Mouse (Mus musculus) intestine, embryonic 15.5 days (tissue): ENCODE results near the gene Prrt3. TPM values are rescaled to one million over a fixed set of nuclear protein-coding genes. Genes with fewer than 3 reads are reported as not detected.

Experiments
- ATAC-seq: fragments of 200-750 bp; cut with Nextera tagmentation; 2 replicates; pipeline ENCODE4 v1.8.0; 2017; ENCODE audit warnings: moderate TSS enrichment, moderate library complexity
- H3K27ac ChIP-seq: fragments of 300-500 bp; sonication (generic); 2 replicates; pipeline ENCODE4 v1.5.1; 2015; ENCODE audit warnings: mild to moderate bottlenecking, inconsistent platforms
- H3K27me3 ChIP-seq: fragments of 300-500 bp; sonication (generic); replicated peaks from 2 replicates; pipeline ENCODE4 v1.6.1; 2015; ENCODE audit warnings: inconsistent platforms
- H3K36me3 ChIP-seq: fragments of 300-500 bp; sonication (generic); 2 replicates; pipeline ENCODE4 v1.6.1; 2015; ENCODE audit warnings: inconsistent platforms
- H3K4me1 ChIP-seq: fragments of 300-500 bp; sonication (generic); replicated peaks from 2 replicates; pipeline ENCODE4 v1.6.1; 2015; ENCODE audit warnings: inconsistent platforms
- H3K4me2 ChIP-seq: fragments of 300-500 bp; sonication (generic); replicated peaks from 2 replicates; pipeline ENCODE4 v1.6.1; 2015; ENCODE audit warnings: mild to moderate bottlenecking, inconsistent platforms
- H3K4me3 ChIP-seq: fragments of 300-500 bp; sonication (generic); replicated peaks from 2 replicates; pipeline ENCODE4 v1.5.1; 2015; ENCODE audit warnings: inconsistent platforms
- H3K9ac ChIP-seq: fragments of 300-500 bp; sonication (generic); 2 replicates; pipeline ENCODE4 v1.6.1; 2015; ENCODE audit warnings: inconsistent platforms
- H3K9me3 ChIP-seq: fragments of 300-500 bp; sonication (generic); 2 replicates; pipeline ENCODE4 v1.6.1; 2016; ENCODE audit warnings: inconsistent platforms
- WGBS: fragments of 180-500 bp; shearing (Covaris S2); methylation state at CpG from one replicate; pipeline ENCODE4 v1.1.7; 2015; 5-methylcytosine and 5-hydroxymethylcytosine counted together
- polyA plus RNA-seq: library from polyadenylated mRNA; unstranded; fragments of >200 nt; fragmentation: Nextera tagmentation; extraction: Ambion mirVana; gene quantifications from 2 replicates; pipeline ENCODE4 v1.2.1, GENCODE M21; 2015

The Prrt3 gene
- polyA plus RNA-seq, 1 experiment from 2014 or later, result 0.43 TPM

- no peak overlapping the region for H3K27ac ChIP-seq
- 54% methylated on average over 5 of the region's 5 CpGs for WGBS
- no peak overlapping the region for H3K9ac ChIP-seq
- no peak overlapping the region for H3K4me2 ChIP-seq
- H3K36me3 ChIP-seq, result no peaks in the 10 kb centered on the region
- no peak for ATAC-seq
- no peak overlapping the region for H3K4me3 ChIP-seq
- no peaks in the 10 kb centered on the region for H3K27me3 ChIP-seq
- H3K4me1 ChIP-seq, result peaks cover 12% of the 10 kb centered on the region
- no peaks in the 10 kb centered on the region for H3K9me3 ChIP-seq
Observed at GRCm38 (mm10) chr6:113465602-113466001, 36.1 kb downstream of the Prrt3 start.

- no peak overlapping the region for H3K9ac ChIP-seq
- WGBS, result 68% methylated on average over 7 of the region's 7 CpGs
- no peak overlapping the region for H3K4me2 ChIP-seq
- no peaks in the 10 kb centered on the region for H3K9me3 ChIP-seq
- no peak overlapping the region for H3K4me3 ChIP-seq
- no peak overlapping the region for H3K27ac ChIP-seq
- no peak for ATAC-seq
- no peaks in the 10 kb centered on the region for H3K36me3 ChIP-seq
- peaks cover 3% of the 10 kb centered on the region; the same call in 1 of the 2 replicates for H3K4me1 ChIP-seq
- no peaks in the 10 kb centered on the region for H3K27me3 ChIP-seq
Observed at GRCm38 (mm10) chr6:113464040-113464439, 37.7 kb downstream of the Prrt3 start.

- Histone ChIP-seq H3K4me1 (no peaks in the 10 kb centered on the region), H3K36me3 (no peaks in the 10 kb centered on the region), H3K4me3 (peak overlapping the region; percentile 17; the same call in 1 of the 2 replicates)
Observed at GRCm38 (mm10) chr6:113458635-113459034, 43.1 kb downstream of the Prrt3 start.

GRCm38 (mm10) chr6:113457952-113458534, 43.7 kb downstream of the Prrt3 start, which contains the start of gene Il17re:
Gene Il17re, plus strand, starts transcription at chr6:113458484.
- Histone ChIP-seq H3K9me3 (no peaks in the 10 kb centered on the region), H3K9ac (0 out of 2 replicates have a peak within 1 kb of the TSS, but pooled peaks have one; percentile 23), H3K4me3 (peak within 1 kb of the TSS; percentile 17; the same call in 1 of the 2 replicates), H3K27ac (peak within 1 kb of the TSS; percentile 59; the same call in 1 of the 2 replicates), H3K36me3 (no peaks in the 10 kb centered on the region), H3K4me2 (peak within 1 kb of the TSS; percentile 42), H3K27me3 (no peaks in the 10 kb centered on the region), H3K4me1 (no peaks in the 10 kb centered on the region)
- no peak for ATAC-seq
- WGBS, result 59% methylated on average over 10 of the region's 10 CpGs

More at GRCm38 (mm10) chr6:113458635-113459034, 43.1 kb downstream of the Prrt3 start:
- Histone ChIP-seq H3K4me2 (peak overlapping the region; percentile 42), H3K27ac (peak overlapping the region; percentile 59; the same call in 1 of the 2 replicates), H3K9ac (0 out of 2 replicates have a peak overlapping the region, but pooled peaks have one; percentile 23), H3K9me3 (no peaks in the 10 kb centered on the region), H3K27me3 (no peaks in the 10 kb centered on the region)
- ATAC-seq, result peak; percentile 92
- 42% methylated on average over 10 of the region's 10 CpGs for WGBS

GRCm38 (mm10) chr6:113455007-113455406, 46.7 kb downstream of the Prrt3 start:
- ATAC-seq, result peak; percentile 42; the same call in 1 of the 2 replicates
- no peaks in the 10 kb centered on the region for H3K4me1 ChIP-seq
- no peak overlapping the region for H3K9ac ChIP-seq
- H3K36me3 ChIP-seq, result no peaks in the 10 kb centered on the region
- WGBS, result 46% methylated on average over 5 of the region's 5 CpGs
- no peak overlapping the region for H3K27ac ChIP-seq
- no peak overlapping the region for H3K4me3 ChIP-seq
- no peaks in the 10 kb centered on the region for H3K9me3 ChIP-seq
- H3K4me2 ChIP-seq, result no peak overlapping the region
- no peaks in the 10 kb centered on the region for H3K27me3 ChIP-seq

- Histone ChIP-seq H3K27ac (no peak overlapping the region), H3K4me1 (no peaks in the 10 kb centered on the region), H3K27me3 (no peaks in the 10 kb centered on the region), H3K36me3 (peaks cover 15% of the 10 kb centered on the region), H3K4me2 (no peak overlapping the region), H3K9me3 (no peaks in the 10 kb centered on the region), H3K9ac (no peak overlapping the region), H3K4me3 (no peak overlapping the region)
- 67% methylated on average over 2 of the region's 2 CpGs for WGBS
- ATAC-seq, result no peak
Observed at GRCm38 (mm10) chr6:113451839-113452238, 49.9 kb downstream of the Prrt3 start.

GRCm38 (mm10) chr6:113447639-113448038, 54.1 kb downstream of the Prrt3 start:
- 95% methylated on average over 4 of the region's 4 CpGs for WGBS
- Histone ChIP-seq H3K4me2 (no peak overlapping the region), H3K27ac (no peak overlapping the region), H3K4me1 (peaks cover 5% of the 10 kb centered on the region; the same call in 1 of the 2 replicates), H3K36me3 (peaks cover 20% of the 10 kb centered on the region), H3K4me3 (no peak overlapping the region), H3K9ac (no peak overlapping the region), H3K9me3 (no peaks in the 10 kb centered on the region), H3K27me3 (no peaks in the 10 kb centered on the region)
- no peak for ATAC-seq

GRCm38 (mm10) chr6:113444207-113444965, 57.3 kb downstream of the Prrt3 start:
- no peak overlapping the region for H3K4me2 ChIP-seq
- H3K4me1 ChIP-seq, result peaks cover 5% of the 10 kb centered on the region; the same call in 1 of the 2 replicates
- H3K27ac ChIP-seq, result no peak overlapping the region
- no peak overlapping the region for H3K9ac ChIP-seq
- peak; percentile 39; the same call in 1 of the 2 replicates for ATAC-seq
- H3K4me3 ChIP-seq, result no peak overlapping the region
- no peaks in the 10 kb centered on the region for H3K27me3 ChIP-seq
- WGBS, result 70% methylated on average over 7 of the region's 8 CpGs
- H3K9me3 ChIP-seq, result no peaks in the 10 kb centered on the region
- H3K36me3 ChIP-seq, result peaks cover 20% of the 10 kb centered on the region

Other genes with a start within 250 kb of the Prrt3 start
- 0.14 TPM in 1 of 2 replicates, not detected in the other for gene Cpne9, start 219.6 kb downstream of the Prrt3 start, polyA plus RNA-seq
- 13.6 and 15.3 TPM in 2 replicates for gene Brpf1, start 194.8 kb downstream of the Prrt3 start, polyA plus RNA-seq
- gene Ogg1, start 175.0 kb downstream of the Prrt3 start, polyA plus RNA-seq, result 11.3 and 13.3 TPM in 2 replicates
- 75.2 and 75.4 TPM in 2 replicates for gene Camk1, start 157.9 kb downstream of the Prrt3 start, polyA plus RNA-seq
- 41.3 and 44.0 TPM in 2 replicates for gene Tada3, start 124.0 kb downstream of the Prrt3 start, polyA plus RNA-seq
- 414 and 427 TPM in 2 replicates for gene Arpc4, start 123.8 kb downstream of the Prrt3 start, polyA plus RNA-seq
- 3.7 and 4.1 TPM in 2 replicates for gene Ttll3, start 112.7 kb downstream of the Prrt3 start, polyA plus RNA-seq
- gene Rpusd3, start 82.6 kb downstream of the Prrt3 start, polyA plus RNA-seq, result 24.3 and 25.6 TPM in 2 replicates
- 11.8 and 12.8 TPM in 2 replicates for gene Cidec, start 66.2 kb downstream of the Prrt3 start, polyA plus RNA-seq
- gene Jagn1, start 59.4 kb downstream of the Prrt3 start, polyA plus RNA-seq, result 83.8 and 87.7 TPM in 2 replicates
- gene Il17re, start 43.4 kb downstream of the Prrt3 start, polyA plus RNA-seq, result 7.8 and 8.4 TPM in 2 replicates
- gene Il17rc, start 30.5 kb downstream of the Prrt3 start, polyA plus RNA-seq, result 26.6 and 27.2 TPM in 2 replicates
- gene Creld1, start 18.6 kb downstream of the Prrt3 start, polyA plus RNA-seq, result 21.9 and 22.7 TPM in 2 replicates
- 84.2 and 88.3 TPM in 2 replicates for gene Emc3, start 29.7 kb upstream of the Prrt3 start, polyA plus RNA-seq
- 9.6 and 10.3 TPM in 2 replicates for gene Fancd2, start 29.8 kb upstream of the Prrt3 start, polyA plus RNA-seq
- gene Fancd2os, start 98.8 kb upstream of the Prrt3 start, polyA plus RNA-seq, result 0.13 TPM in 1 of 2 replicates, not detected in the other
- 198 and 201 TPM in 2 replicates for gene Brk1, start 102.8 kb upstream of the Prrt3 start, polyA plus RNA-seq
- 33.3 and 37.5 TPM in 2 replicates for gene Vhl, start 122.0 kb upstream of the Prrt3 start, polyA plus RNA-seq
- gene Irak2, start 136.5 kb upstream of the Prrt3 start, polyA plus RNA-seq, result 11.0 and 13.9 TPM in 2 replicates
- 0.97 and 1.2 TPM in 2 replicates for gene Tatdn2, start 195.1 kb upstream of the Prrt3 start, polyA plus RNA-seq
- 103 and 125 TPM in 2 replicates for gene Ghrl, start 217.9 kb upstream of the Prrt3 start, polyA plus RNA-seq
- gene Sec13, start 238.8 kb upstream of the Prrt3 start, polyA plus RNA-seq, result 254 and 276 TPM in 2 replicates